Comparison of ENCODE assay signal across 15 mouse cellular contexts in the genomic region with DNA sequence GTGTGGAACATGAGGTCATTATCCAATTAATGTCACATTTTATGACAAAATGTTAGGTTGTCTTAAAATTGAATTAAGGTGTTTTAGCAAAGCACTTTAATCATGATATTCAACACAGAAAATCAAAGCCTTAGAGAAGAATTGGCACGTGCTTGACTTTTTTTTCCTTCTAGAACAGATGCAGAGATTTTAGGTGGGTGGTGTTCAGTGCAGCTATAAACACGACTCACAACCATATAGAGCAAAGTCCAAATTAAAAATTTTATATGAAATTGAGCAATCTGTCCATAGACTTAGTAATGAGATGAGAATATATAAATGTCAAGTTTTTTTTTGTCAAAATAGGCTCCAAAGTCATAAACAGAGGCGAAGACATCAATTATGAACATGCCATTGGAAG.
"Had no signal": no experiment of that assay in that cellular context is flagged by ENCODE, and none has a peak within 500 bp of the region (broad histone marks: within the 10 kb centered on the region; RNA-seq: fewer than 3 reads in every experiment).

No protein-coding gene starts in this region.

- ATAC-seq: liver, postnatal 0 days; lung, postnatal 0 days; midbrain, embryonic 16.5 days had no signal

- DNase-seq: liver, postnatal 0 days; lung, adult 2 months; lung, postnatal 14 days; lung, postnatal 4 days; midbrain, embryonic 14.5 days; retina, postnatal 1 day; right cerebral cortex, adult 18-20 months; right cerebral cortex, postnatal 25 days; right cerebral cortex, postnatal 4 days; spleen, adult 18-20 months; thymus, adult 2 months; thymus, postnatal 25 days; thymus, postnatal 4 days had no signal
